Mouse (Mus musculus) leukemia stem cell, adult 10-12 weeks (primary cell): ENCODE results near the gene Neurod1. TPM values are rescaled to one million over a fixed set of nuclear protein-coding genes. Genes with fewer than 3 reads are reported as not detected.

Source experiments
- polyA plus RNA-seq: library from polyadenylated mRNA; stranded (reverse); fragments of >175 nt; gene quantifications from 2 replicates; pipeline ENCODE4 v1.2.3, GENCODE M21; 2012; ENCODE audit warnings: low replicate concordance

Neurod1 gene
- polyA plus RNA-seq: not detected in 2 replicates

GRCm38 (mm10) chr2:79456575-79457349 is at the start of gene Neurod1, which contains the start of gene Cerkl:
Neurod1 (minus strand) TSS chr2:79456751.
Cerkl (minus strand) TSS chr2:79456785.

Other genes starting within 250 kb of the Neurod1 start
- 17.7 and 34.1 TPM in 2 replicates for gene Itga4, start 201.3 kb downstream of the Neurod1 start, polyA plus RNA-seq
- gene Cerkl, start within 50 bp of the Neurod1 start, polyA plus RNA-seq: 0.82 and 1.2 TPM in 2 replicates
- gene Itprid2, start 178.6 kb upstream of the Neurod1 start, polyA plus RNA-seq: 4.4 and 17.1 TPM in 2 replicates